Mouse (Mus musculus): Measurements from ENCODE around the gene Abhd11.
"Not testable (repeated sequence)": the region's sequence is repeated elsewhere in the genome, so short reads cannot be mapped to it uniquely, and the experiment has no call there.

The Abhd11 gene

DNA sequence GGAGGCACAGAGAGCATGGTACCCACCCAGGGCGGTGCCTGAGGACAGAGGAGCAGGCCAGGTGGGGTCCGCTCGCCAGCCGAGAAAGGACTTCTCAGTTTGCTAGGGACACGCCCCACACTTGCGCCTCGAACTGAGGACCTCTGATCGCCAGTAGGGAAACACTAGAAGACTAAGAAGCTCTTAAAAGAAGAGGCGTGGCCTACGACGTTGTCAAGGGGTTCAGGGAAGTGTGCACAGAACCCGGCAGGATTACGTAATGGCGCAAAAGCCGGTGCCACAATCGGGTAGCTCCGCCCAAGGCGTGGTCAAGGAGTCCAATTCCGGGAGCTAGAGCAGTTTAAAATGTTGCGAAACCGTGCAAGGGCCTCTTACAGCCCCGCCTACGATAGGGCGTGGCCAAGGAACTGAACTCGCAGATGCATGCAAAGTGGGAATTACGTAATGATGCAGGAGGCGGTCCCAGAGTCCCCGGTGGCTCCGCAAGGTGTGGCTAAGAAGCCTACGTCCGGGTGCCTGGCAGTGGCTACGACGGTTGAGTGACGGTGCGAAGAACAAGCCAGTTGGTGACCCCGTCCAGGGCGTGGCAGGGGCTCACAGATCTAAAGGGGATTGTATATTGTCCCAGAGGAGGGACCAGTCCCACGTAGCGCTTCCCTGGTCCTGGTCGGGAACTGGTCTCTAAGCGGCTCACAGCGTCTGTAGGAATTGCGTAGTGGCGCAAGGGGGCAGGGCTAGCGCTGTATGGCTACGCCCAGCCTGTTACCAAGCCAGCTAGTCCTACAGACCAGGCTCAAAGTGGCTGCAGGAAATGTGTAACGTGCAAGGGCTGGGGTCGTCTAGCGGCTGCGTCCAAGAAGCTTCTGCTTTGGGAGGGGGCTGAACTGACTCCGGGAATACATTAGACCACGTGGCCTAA, at the start of gene Abhd11:
Abhd11 (plus strand) TSS at position 482 of the 919 bp plus-strand sequence.
- DNase-seq (ENCODE audit: low read depth, low spot score) = peak; percentile 98

GRCm38 (mm10) chr5:134960430-134960829, 48.5 kb upstream of the Abhd11 start:
- no peak for DNase-seq (ENCODE audit: low read depth, low spot score)

DNA sequence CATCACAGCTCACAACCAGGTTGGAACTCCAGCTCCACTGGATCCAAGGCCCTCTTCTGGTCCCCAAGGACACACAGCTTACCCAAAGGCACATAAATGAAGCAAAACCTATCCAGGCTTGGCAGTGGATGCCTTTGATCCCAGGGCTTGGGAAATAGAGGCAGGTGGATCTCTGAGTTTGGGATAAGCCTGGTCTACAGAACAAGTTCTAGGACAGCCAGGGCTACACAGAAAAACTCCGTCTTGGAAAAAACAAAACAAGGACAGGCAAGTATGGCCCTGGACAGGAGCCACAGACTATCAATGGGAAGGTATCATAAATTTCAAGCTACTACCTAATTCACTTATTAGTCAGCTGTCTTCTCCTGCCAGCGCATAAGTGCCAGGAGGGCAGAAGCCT, 47.4 kb upstream of the Abhd11 start:
- DNase-seq (ENCODE audit: low read depth, low spot score) = no peak

DNA sequence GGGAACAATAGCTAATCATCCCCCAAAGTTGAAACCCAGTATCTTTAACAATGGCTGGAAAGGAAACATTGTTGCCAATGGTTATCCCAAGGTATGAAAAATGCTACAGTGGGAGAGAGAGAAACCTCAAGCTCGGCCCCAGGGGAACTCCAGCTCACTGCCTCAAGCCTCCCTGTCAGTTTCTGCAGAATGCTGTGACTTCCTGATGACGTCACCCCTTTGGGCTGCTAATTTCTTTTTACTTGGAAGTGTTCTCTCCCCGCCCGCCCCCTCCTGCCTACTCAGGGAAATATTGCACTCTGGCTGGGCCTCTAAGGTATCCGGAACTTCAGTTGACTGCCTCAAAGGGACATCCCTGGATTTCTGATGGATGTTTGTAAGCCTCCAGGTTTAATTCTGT, 45.4 kb upstream of the Abhd11 start:
- DNase-seq (ENCODE audit: low read depth, low spot score) = no peak

GRCm38 (mm10) chr5:134964655-134965054, 44.3 kb upstream of the Abhd11 start:
- not testable (repeated sequence) for DNase-seq (ENCODE audit: low read depth, low spot score)

- DNase-seq (ENCODE audit: low read depth, low spot score) = peak; percentile 70
Observed at GRCm38 (mm10) chr5:134965473-134965851, 43.5 kb upstream of the Abhd11 start.

- no peak for DNase-seq (ENCODE audit: low read depth, low spot score)
Observed at GRCm38 (mm10) chr5:134965852-134966821, 42.8 kb upstream of the Abhd11 start.

DNA sequence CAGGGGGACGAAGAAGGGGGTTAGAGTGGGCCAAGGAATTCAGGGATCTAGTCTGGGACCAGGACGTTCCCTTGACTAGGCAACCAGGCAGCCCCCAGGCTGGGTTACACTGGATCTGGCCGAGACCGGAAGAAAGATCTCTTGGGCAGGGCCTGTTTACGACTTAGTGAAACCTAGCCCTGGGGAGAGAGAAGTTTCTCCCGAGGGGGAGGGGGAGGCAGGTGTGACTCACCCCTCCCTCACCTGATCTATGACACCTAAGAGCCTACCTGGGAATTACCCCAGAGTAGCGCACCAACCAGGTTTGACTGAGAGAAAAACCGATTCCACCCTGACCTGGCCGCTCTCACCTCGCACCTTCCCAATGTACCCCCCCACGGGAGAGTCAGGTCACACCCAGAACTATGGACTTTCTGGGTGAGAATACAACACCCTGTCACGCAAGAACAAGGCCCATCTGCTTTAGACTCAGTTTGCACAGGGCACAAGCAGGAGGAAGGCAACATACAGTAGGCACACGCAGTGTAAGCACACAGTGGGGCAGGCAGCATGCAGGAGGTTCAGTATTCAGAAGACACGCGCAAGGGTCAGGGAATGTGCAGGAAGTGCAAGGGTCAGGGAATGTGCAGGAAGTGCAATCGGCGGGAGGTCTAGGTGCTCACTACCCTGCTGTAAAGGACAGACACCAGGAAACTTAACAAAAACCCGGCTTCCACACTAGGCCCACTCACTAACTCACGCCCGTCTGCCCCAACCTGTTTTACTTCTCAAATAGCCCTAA, 41.6 kb upstream of the Abhd11 start:
- no peak for DNase-seq (ENCODE audit: low read depth, low spot score)

- DNase-seq (ENCODE audit: low read depth, low spot score) = no peak
Observed at GRCm38 (mm10) chr5:134970671-134971070, 38.3 kb upstream of the Abhd11 start.

DNA sequence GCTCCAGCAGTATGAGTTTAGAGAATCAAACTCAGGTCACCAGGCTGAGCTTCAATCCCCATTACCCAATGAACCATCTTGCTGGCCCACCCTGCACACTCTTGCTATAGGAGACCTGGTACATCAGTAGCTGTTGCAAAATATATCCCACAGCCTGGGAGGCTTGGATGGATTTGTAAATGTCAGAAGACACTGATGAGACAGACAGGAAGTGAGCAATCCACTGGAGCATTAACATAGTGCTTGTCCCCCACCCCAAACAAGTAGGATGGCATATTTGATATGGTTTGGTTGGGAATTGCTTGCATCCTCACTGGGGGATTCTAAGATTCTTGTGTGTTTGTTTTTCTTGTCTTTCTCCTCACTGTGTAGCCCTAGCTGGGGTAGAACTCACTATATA, 35.9 kb upstream of the Abhd11 start:
- DNase-seq (ENCODE audit: low read depth, low spot score) = no peak

GRCm38 (mm10) chr5:134973526-134973925, 35.4 kb upstream of the Abhd11 start:
- DNase-seq (ENCODE audit: low read depth, low spot score) = no peak

DNA sequence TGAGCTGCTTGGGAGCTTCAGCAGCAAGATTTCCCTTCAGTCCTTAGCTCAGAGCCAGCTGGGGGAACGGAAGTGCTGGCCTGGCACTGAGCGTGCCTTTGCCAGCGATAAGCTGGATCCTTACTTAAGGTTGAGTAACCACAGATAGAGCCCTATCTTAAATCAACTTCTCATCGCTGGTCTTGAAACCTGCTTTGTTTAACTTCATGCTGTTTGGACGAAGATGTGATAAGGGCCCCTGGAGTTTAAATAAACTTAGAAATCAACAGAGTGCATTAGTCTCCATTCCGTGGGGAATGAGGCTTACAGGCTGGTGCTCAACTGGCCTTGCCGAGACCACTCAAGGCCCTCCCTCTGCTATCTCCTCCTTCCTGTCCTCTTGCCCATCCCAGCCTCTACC, 34.7 kb upstream of the Abhd11 start:
- DNase-seq (ENCODE audit: low read depth, low spot score) = no peak

GRCm38 (mm10) chr5:134974921-134975320, 34.0 kb upstream of the Abhd11 start:
- no peak for DNase-seq (ENCODE audit: low read depth, low spot score)

DNA sequence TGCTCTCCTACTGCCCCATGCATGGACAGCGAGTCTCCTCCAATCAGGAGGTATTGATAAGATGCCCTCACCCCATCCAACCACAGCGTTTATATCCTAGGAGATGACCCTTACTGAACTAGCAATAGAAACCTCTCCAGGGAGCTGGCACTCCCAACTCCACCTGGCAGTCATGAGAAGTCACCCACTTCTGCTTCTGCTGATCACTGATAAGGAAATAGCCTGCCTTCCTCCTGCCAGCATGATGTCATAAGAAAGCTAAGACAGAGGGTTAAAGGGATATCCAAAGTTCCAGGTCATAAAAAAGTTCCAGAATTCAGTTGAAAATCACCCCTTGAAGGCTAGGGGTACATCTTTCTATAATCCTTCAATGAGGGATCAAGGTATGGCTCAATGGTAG, 32.8 kb upstream of the Abhd11 start:
- no peak for DNase-seq (ENCODE audit: low read depth, low spot score)

GRCm38 (mm10) chr5:134976577-134977250, 32.2 kb upstream of the Abhd11 start:
- DNase-seq (ENCODE audit: low read depth, low spot score) = no peak

GRCm38 (mm10) chr5:134977837-134978236, 31.1 kb upstream of the Abhd11 start:
- no peak for DNase-seq (ENCODE audit: low read depth, low spot score)

- DNase-seq (ENCODE audit: low read depth, low spot score) = no peak
Observed at GRCm38 (mm10) chr5:134981149-134981548, 27.8 kb upstream of the Abhd11 start.

- no peak for DNase-seq (ENCODE audit: low read depth, low spot score)
Observed at GRCm38 (mm10) chr5:134983111-134983510, 25.8 kb upstream of the Abhd11 start.

- DNase-seq (ENCODE audit: low read depth, low spot score) = no peak
Observed at GRCm38 (mm10) chr5:134983771-134984170, 25.2 kb upstream of the Abhd11 start.

GRCm38 (mm10) chr5:134985633-134986297, 23.2 kb upstream of the Abhd11 start, which contains the start of gene Cldn3:
Gene Cldn3, plus strand, starts transcription at chr5:134986214.
- no peak for DNase-seq (ENCODE audit: low read depth, low spot score)
